Mouse (Mus musculus): ENCODE data around the gene Bsdc1. TPM values are rescaled to one million over a fixed set of nuclear protein-coding genes. Genes with fewer than 3 reads are reported as not detected.

The Bsdc1 gene
- polyA plus RNA-seq, 1 experiment from 2014 or later: 20.2 TPM

DNA sequence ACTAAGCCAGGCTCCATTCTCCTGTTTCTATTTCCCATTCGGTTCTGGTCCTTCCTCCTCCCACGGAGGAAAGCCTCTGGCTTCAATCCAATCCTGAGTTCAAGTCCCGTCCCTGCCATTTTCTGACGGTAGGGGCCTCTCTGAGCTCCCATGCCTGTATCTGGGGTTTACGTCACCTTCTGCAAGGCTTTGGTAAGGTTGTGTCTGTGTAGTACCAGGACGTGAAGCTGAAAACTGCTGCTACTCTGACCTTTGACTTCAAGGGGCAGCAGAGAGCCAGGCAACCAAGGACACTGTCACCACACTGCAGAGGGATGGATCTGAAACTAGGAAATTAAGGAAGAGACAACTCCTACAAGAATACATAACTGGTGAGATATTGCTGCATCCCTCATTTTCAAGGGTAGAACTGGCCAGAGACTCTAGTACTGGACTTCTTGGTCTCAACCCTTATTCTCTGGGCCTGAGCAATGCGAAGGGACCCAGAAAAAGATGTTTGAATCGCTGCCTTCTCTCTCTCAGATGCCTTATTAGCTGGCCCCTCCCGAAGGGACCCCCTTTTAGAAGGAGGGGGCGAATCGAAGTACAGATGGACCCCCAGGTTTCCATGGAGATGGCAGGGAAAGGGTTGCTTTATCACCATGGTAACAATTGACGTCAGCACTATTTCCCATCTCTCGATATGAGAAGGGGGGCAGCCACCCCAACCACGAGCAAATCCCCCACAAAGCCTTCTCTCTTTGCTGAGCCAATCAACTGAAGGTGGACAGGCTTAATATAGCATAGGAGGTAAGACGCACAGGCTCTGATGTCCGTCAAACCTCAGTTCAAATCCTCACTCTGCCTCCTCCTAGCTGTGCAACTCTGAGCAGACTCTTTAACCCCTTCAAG is 34.5 kb downstream of the Bsdc1 start:
- H3K36me3 ChIP-seq: no peaks in the 10 kb centered on the region
- H3K4me3 ChIP-seq: peak overlapping the region; percentile 8; the same call in 1 of the 2 replicates
- no peaks in the 10 kb centered on the region for H3K9me3 ChIP-seq (replicated peaks)
- peaks cover 49% of the 10 kb centered on the region for H3K4me1 ChIP-seq
- peak; percentile 27 for DNase-seq (ENCODE audit: low spot score)
- peak overlapping the region; percentile 50; the same call in 1 of the 2 replicates for H3K27ac ChIP-seq (replicated peaks)
- WGBS: 33% methylated on average over 16 of the region's 16 CpGs
- H3K27me3 ChIP-seq (ENCODE audit: low read depth, poor library complexity, severe bottlenecking): peaks cover 23% of the 10 kb centered on the region

DNA sequence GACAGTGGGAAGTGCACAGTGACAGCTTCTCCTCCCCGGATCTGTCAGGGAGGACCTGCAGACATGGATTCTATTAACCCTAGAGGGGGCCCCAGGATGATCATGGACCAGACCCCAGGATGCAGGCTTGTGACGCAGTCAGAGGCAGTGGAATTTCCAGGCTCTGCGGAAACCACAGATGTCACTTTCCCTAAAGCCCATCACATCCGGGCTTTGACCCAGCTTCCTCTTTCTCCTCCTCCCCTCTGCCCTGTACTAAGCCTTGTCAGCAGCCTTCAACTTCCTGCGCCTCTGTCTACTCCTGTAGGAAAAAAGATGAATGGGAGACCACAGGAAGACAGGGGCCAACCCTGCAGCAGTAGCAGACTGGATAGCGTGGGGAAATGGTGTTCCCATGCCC is 35.2 kb downstream of the Bsdc1 start:
- WGBS: 49% methylated on average over 6 of the region's 6 CpGs
- Histone ChIP-seq H3K27ac (replicated peaks) (peak overlapping the region; percentile 50), H3K27me3 (ENCODE audit: low read depth, poor library complexity, severe bottlenecking) (peaks cover 16% of the 10 kb centered on the region), H3K9me3 (replicated peaks) (no peaks in the 10 kb centered on the region), H3K4me3 (0 out of 2 replicates have a peak overlapping the region, but pooled peaks have one; percentile 8), H3K36me3 (no peaks in the 10 kb centered on the region), H3K4me1 (peaks cover 47% of the 10 kb centered on the region)
- DNase-seq (ENCODE audit: low spot score): no peak

GRCm38 (mm10) chr4:129498941-129499340 is 37.6 kb downstream of the Bsdc1 start:
- DNase-seq (ENCODE audit: low spot score): no peak
- Histone ChIP-seq H3K36me3 (no peaks in the 10 kb centered on the region), H3K9me3 (replicated peaks) (no peaks in the 10 kb centered on the region), H3K27me3 (ENCODE audit: low read depth, poor library complexity, severe bottlenecking) (no peaks in the 10 kb centered on the region), H3K4me3 (0 out of 2 replicates have a peak overlapping the region, but pooled peaks have one; percentile 4), H3K4me1 (peaks cover 43% of the 10 kb centered on the region), H3K27ac (replicated peaks) (peak overlapping the region; percentile 28; the same call in 1 of the 2 replicates)
- 70% methylated on average over 3 of the region's 3 CpGs for WGBS

DNA sequence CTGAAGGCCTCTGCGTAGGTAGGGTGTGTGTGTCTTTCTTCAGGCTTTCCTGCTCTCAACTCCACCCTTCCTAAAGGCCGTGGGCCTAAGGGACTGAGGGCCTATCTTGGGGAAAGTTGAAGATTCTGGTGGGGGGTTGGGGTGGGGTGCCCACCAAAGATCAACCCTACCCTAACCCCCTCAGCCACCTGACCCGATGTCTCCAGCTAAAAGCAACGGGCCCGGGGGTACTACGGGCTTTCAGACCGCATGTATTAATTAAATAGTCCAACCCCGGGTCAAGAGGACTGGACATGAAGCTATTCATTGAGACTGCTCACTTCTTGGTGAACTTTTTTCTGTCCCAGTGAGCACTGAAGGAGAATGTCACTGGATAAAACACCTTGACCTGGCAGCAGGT is 38.6 kb downstream of the Bsdc1 start:
- Histone ChIP-seq H3K4me1 (peaks cover 43% of the 10 kb centered on the region), H3K4me3 (peak overlapping the region; percentile 70), H3K27me3 (ENCODE audit: low read depth, poor library complexity, severe bottlenecking) (no peaks in the 10 kb centered on the region), H3K9me3 (replicated peaks) (no peaks in the 10 kb centered on the region), H3K27ac (replicated peaks) (peak overlapping the region; percentile 89), H3K36me3 (no peaks in the 10 kb centered on the region)
- 79% methylated on average over 8 of the region's 8 CpGs for WGBS
- no peak for DNase-seq (ENCODE audit: low spot score)

- peak overlapping the region; percentile 70 for H3K4me3 ChIP-seq
- H3K9me3 ChIP-seq (replicated peaks): no peaks in the 10 kb centered on the region
- no peaks in the 10 kb centered on the region for H3K36me3 ChIP-seq
- peaks cover 38% of the 10 kb centered on the region for H3K4me1 ChIP-seq
- no peaks in the 10 kb centered on the region for H3K27me3 ChIP-seq (ENCODE audit: low read depth, poor library complexity, severe bottlenecking)
- 2% methylated on average over 48 of the region's 49 CpGs for WGBS
- H3K27ac ChIP-seq (replicated peaks): peak overlapping the region; percentile 89
- DNase-seq (ENCODE audit: low spot score): peak; percentile 97
Observed at GRCm38 (mm10) chr4:129500607-129501566, 39.5 kb downstream of the Bsdc1 start.

DNA sequence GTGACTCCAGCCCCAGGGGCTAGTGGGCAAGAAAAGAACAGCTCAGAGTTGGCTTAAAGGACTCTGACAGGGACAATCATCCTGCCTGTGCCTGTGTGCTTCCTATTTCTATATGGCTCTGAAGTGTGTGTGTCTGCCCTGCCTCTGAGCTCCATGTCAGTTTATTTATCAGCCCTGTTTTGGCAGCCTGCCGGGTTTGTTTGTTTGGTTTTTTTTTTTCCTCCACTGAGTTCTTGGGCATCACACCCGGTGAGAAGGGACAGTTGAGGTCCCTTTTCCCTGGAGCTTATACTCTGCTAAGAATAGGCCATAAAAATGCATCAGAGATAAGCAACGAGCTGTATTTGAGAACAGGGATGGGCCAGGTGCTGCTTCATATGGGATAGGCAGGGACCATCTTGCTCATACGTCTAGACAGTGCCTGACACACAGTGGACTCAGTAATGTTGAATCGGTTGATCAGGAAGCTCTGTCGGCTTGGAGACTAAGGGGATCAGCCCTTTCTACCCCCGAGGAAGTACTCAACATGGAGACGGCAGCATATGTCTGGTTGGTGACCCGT is 41.0 kb downstream of the Bsdc1 start:
- DNase-seq (ENCODE audit: low spot score): no peak
- Histone ChIP-seq H3K4me1 (peaks cover 26% of the 10 kb centered on the region), H3K9me3 (replicated peaks) (no peaks in the 10 kb centered on the region), H3K27ac (replicated peaks) (no peak overlapping the region), H3K4me3 (no peak overlapping the region), H3K27me3 (ENCODE audit: low read depth, poor library complexity, severe bottlenecking) (no peaks in the 10 kb centered on the region), H3K36me3 (no peaks in the 10 kb centered on the region)
- 77% methylated on average over 9 of the region's 9 CpGs for WGBS

DNA sequence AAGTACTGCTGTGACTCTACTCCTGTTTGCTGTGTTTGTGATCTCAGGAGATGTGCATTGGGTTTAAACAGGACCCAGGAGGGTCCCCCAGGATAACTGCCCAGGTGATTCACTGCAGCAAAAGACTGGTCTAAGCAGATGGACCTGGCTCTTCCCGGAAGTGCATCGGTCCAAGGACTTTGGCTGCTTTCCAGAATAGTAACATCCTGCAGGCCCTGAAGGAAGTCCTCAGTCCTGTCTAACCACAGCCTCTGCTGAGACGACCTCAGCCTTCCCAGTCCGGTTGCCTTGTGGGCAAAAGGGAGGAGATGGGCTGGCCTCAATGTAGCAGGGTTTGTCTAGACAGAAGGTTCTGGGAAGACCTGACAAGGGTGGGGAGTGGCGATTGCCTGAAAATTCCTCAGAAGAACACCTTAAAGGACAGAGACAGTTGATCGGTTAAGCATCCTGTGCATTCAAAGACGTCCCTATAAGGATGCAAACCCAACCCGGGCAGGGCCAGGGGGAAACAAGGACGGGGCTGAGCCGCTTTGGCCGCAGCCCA is 41.6 kb downstream of the Bsdc1 start:
- Histone ChIP-seq H3K27ac (replicated peaks) (no peak overlapping the region), H3K36me3 (no peaks in the 10 kb centered on the region), H3K4me1 (peaks cover 26% of the 10 kb centered on the region), H3K27me3 (ENCODE audit: low read depth, poor library complexity, severe bottlenecking) (no peaks in the 10 kb centered on the region), H3K4me3 (no peak overlapping the region), H3K9me3 (replicated peaks) (no peaks in the 10 kb centered on the region)
- DNase-seq (ENCODE audit: low spot score): no peak
- 84% methylated on average over 11 of the region's 11 CpGs for WGBS

DNA sequence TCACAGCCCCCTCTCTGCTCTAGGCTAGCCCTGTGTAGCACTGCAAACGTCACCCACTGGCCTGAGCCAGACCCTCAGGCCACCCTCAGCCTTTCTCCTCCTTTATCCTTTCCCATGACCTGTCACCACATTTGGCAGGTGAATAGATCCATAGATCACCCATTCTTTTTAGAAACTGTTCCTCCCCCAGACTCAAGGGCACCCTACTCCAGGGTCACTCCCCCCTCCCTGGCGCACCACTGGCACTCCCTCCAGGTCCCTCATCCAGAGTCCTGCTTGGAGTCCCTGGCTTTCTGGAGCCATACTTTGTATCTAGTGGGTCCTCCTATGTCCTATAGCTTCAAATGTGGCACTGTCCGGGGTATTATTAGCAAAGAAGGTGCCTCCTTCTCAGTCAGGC is 44.1 kb downstream of the Bsdc1 start:
- DNase-seq (ENCODE audit: low spot score): no peak
- 79% methylated on average over 3 of the region's 3 CpGs for WGBS
- Histone ChIP-seq H3K4me3 (no peak overlapping the region), H3K27me3 (ENCODE audit: low read depth, poor library complexity, severe bottlenecking) (no peaks in the 10 kb centered on the region), H3K9me3 (replicated peaks) (no peaks in the 10 kb centered on the region), H3K4me1 (peaks cover 28% of the 10 kb centered on the region), H3K27ac (replicated peaks) (no peak overlapping the region), H3K36me3 (no peaks in the 10 kb centered on the region)

- 74% methylated on average over 9 of the region's 10 CpGs for WGBS
Observed at GRCm38 (mm10) chr4:129507434-129508236, 46.3 kb downstream of the Bsdc1 start.

DNA sequence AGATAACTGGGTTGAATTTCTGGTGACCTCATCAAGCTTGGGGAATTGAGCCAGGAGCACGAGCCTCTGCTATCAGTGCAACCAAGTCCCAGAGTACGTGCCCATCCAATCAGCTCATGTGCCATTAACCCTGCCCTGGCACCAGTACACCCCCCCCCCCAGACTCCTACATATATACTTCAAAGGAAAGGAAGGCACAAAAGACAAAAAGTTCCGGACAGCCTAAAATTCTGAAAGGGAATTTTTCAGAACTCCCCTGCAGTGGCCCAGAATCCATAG is 46.8 kb downstream of the Bsdc1 start:
- peaks cover 46% of the 10 kb centered on the region for H3K4me1 ChIP-seq
- no peak overlapping the region for H3K27ac ChIP-seq (replicated peaks)
- no peak for DNase-seq (ENCODE audit: low spot score)
- H3K36me3 ChIP-seq: no peaks in the 10 kb centered on the region
- no peaks in the 10 kb centered on the region for H3K27me3 ChIP-seq (ENCODE audit: low read depth, poor library complexity, severe bottlenecking)
- no peaks in the 10 kb centered on the region for H3K9me3 ChIP-seq (replicated peaks)
- H3K4me3 ChIP-seq: no peak overlapping the region
- 86% methylated on average over 3 of the region's 3 CpGs for WGBS

More at GRCm38 (mm10) chr4:129507434-129508236, 46.3 kb downstream of the Bsdc1 start:
- no peak for DNase-seq (ENCODE audit: low spot score)
- no peaks in the 10 kb centered on the region for H3K27me3 ChIP-seq (ENCODE audit: low read depth, poor library complexity, severe bottlenecking)
- H3K4me1 ChIP-seq: peaks cover 40% of the 10 kb centered on the region
- H3K27ac ChIP-seq (replicated peaks): no peak overlapping the region
- no peaks in the 10 kb centered on the region for H3K9me3 ChIP-seq (replicated peaks)
- H3K36me3 ChIP-seq: no peaks in the 10 kb centered on the region
- no peak overlapping the region for H3K4me3 ChIP-seq

DNA sequence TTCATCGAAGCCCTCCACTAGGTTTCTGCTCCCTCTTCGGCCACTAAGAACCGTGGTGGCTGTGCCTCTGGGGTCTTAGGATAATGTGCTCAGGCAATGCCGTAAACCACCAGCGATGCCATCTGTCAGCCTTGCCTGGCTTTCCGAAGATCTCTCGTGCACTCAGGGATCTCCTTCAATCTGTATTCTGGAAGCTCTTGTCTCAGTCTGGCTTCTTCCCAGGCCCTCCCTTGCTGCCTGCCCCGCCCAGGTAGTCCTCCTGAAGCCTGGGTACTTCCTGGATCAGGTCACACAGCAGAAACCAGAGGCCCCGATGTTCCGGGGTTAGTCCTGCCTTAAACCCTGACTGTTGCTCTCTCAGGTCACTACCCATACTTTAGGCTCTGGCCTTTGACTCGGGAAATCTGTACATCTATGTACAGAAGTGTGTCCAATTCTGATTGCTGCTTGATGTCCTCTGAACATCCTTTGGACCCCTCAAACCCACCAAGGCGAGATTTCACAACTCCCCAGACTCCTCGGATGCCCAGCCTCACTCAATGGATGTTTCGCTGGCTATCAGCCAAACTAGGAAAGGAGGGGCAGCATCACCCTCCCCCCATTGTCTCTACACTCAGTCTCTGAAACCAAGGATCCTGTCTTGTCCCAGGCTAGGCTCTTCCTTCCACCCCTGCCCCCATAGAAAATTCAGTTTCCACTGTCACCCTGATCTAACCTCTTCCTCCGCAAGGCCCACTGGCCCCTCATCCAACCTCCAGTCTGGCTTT is 47.6 kb downstream of the Bsdc1 start:
- Histone ChIP-seq H3K4me3 (no peak overlapping the region; the same call in 1 of the 2 replicates), H3K27me3 (ENCODE audit: low read depth, poor library complexity, severe bottlenecking) (no peaks in the 10 kb centered on the region), H3K4me1 (peaks cover 48% of the 10 kb centered on the region), H3K36me3 (no peaks in the 10 kb centered on the region), H3K9me3 (replicated peaks) (no peaks in the 10 kb centered on the region), H3K27ac (replicated peaks) (peak overlapping the region; percentile 33)
- 68% methylated on average over 15 of the region's 15 CpGs for WGBS
- no peak for DNase-seq (ENCODE audit: low spot score)

Data from midbrain, embryonic 10.5 days (tissue).